Mouse (Mus musculus) stomach, postnatal 0 days (tissue): Measurements from ENCODE around the gene Tex45.

Source experiments
- CTCF ChIP-seq: IDR thresholded peaks from 2 replicates; pipeline ENCODE4 v1.5.1; 2016; ENCODE audit warnings: antibody characterized with exemption, low read depth, mild to moderate bottlenecking, moderate library complexity
- EP300 ChIP-seq: optimal IDR thresholded peaks from 2 replicates; pipeline ENCODE3; 2016; ENCODE audit warnings: antibody characterized with exemption

DNA sequence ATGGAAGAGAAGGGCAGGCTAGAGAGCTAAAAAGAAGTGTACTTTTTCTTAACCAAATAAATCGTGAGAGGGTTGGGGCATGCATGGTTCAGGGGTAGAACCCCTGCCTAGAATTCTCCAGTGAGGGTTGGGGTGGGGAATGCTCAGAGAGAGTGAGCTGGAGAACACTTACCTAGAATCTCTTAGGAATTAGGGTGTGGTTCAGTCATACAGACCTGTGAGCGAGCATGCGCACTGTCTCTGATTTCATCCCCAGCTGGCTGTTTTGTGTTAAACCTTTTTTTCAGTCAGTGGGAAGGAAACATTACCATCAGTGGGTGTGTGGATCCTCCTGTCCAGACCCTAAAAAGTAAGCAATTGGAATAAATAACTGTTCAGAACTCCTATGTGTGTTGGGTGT, 44.5 kb upstream of the Tex45 start:
- TF ChIP-seq CTCF, result no peak
- no peak for TF ChIP-seq EP300
